Mouse (Mus musculus): ENCODE measurements around the gene Nxn.

DNA sequence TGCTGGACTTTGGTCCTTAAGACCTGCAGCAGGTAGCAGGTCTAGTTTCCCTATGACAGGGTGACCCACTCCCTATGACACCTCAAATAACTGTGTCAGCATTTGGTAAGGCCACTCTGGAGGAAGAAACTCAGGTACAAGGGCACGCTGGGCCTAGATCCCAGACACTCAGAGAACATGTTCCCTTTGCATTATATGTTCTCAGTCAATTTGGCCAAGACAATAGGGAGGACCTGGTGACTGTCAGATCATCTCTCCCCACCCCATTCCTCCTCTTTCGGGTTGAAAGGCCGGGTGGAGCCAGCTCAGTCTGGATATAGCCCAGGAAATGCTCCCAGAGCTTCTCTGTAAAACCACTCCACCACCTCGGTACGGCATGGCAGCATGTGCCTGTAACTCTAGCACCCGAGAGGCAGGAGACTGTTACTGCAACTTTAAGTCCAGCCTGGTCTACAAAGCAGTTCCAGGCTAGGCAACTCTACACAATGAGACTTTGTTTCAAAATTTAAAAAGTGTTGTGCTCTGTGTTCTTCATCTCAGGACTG, 130.3 kb downstream of the Nxn start:
- TF ChIP-seq POLR2A (IDR thresholded peaks at IDR 0.05; ENCODE audit: borderline replicate concordance, low read depth, low read length) (no peak), CTCF (IDR thresholded peaks at IDR 0.05; ENCODE audit: low read depth, low read length) (no peak)
